Mouse (Mus musculus) stomach, adult 2 months (tissue): ENCODE data around the gene D730048I06Rik. TPM values are rescaled to one million over a fixed set of nuclear protein-coding genes. Genes with fewer than 3 reads are reported as not detected.

ENCODE experiments used
- polyA plus RNA-seq: library from polyadenylated mRNA; depleted of rRNA; stranded (reverse); fragments of >200 nt; gene quantifications from 2 replicates; pipeline ENCODE4 v1.2.3, GENCODE M21; 2012; rRNA removed

Gene D730048I06Rik
- polyA plus RNA-seq: 0.08 TPM in 1 of 2 replicates, not detected in the other

GRCm38 (mm10) chr9:35790001-35790400, at the start of gene D730048I06Rik, which contains the start of gene Gm27235:
D730048I06Rik (minus strand) TSS chr9:35790112.
Gm27235 (minus strand) TSS chr9:35790101.

DNA sequence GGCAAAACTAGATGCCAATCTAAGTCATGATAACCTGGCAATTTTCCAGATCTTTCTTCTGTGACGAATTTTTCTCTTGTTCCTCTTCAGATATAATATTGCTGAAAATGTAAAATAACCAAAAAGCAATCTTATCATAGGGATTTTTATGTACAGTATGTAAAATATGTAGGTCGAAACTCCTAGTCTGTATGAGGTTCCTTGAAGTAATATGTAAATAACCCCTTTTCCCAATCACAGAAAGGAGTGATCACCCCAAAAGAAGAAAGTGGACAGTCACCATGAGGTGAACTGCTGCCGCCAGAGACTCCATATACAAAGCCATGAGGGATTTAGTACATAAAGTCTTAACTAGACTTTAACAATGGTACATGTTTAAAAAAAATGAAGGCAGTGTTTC, 11.9 kb downstream of the D730048I06Rik start, which contains the start of gene Gm17727:
Gm17727 (minus strand) TSS at position 101 of the 400 bp plus-strand sequence.

DNA sequence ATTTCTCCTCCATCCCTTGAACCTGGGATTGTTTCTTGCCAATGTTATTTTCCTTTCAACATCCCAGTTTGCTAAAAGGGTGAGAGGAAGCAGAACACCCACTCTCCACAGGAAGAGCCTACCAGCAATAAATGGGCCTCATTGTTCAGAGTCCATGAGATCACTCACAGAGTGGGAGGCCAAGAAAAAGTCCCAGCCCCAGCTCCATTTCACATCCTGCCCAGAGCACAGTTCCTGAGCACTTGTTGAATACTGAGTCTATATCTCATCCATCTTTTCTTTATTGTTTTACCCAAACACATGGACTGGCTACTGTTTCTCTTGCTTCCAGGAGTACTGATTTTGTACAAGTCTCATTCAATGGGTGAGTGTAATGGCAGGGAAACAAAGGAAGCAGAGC, 49.2 kb downstream of the D730048I06Rik start, which contains the start of gene Gm17677:
Gm17677 (plus strand) TSS at position 301 of the 400 bp plus-strand sequence.

Other genes starting within 250 kb of the D730048I06Rik start
- gene Ddx25, start 231.6 kb downstream of the D730048I06Rik start, polyA plus RNA-seq: 0.02 TPM in 1 of 2 replicates, not detected in the other
- 0.06 and 0.21 TPM in 2 replicates for gene Pus3, start 231.5 kb downstream of the D730048I06Rik start, polyA plus RNA-seq
- not detected in 2 replicates for gene Pate2, start 219.8 kb downstream of the D730048I06Rik start, polyA plus RNA-seq
- gene Hyls1, start 219.7 kb downstream of the D730048I06Rik start, polyA plus RNA-seq: 0.06 and 0.08 TPM in 2 replicates
- not detected in 2 replicates for gene Pate4, start 178.2 kb downstream of the D730048I06Rik start, polyA plus RNA-seq
- not detected in 2 replicates for gene Pate3, start 141.9 kb downstream of the D730048I06Rik start, polyA plus RNA-seq
- gene Pate1, start 102.7 kb downstream of the D730048I06Rik start, polyA plus RNA-seq: not detected in 2 replicates
- not detected in 2 replicates for gene Gm17677, start 49.1 kb downstream of the D730048I06Rik start, polyA plus RNA-seq
- gene Gm17727, start 12.0 kb downstream of the D730048I06Rik start, polyA plus RNA-seq: not detected in 2 replicates
- 0.10 TPM in 1 of 2 replicates, not detected in the other for gene Gm27235, start within 50 bp of the D730048I06Rik start, polyA plus RNA-seq
- gene 9230110F15Rik, start 54.0 kb upstream of the D730048I06Rik start, polyA plus RNA-seq: 0.14 TPM in 1 of 2 replicates, not detected in the other
- gene 9230113P08Rik, start 118.3 kb upstream of the D730048I06Rik start, polyA plus RNA-seq: not detected in 2 replicates